Mouse (Mus musculus) spleen, adult 2 months (tissue): Measurements from ENCODE around the gene Fam160a1.

Source experiments
- CTCF ChIP-seq: fragments of 200-500 bp; IDR thresholded peaks from 2 replicates; pipeline ENCODE4 v1.5.1; 2011; ENCODE audit warnings: mild to moderate bottlenecking, inconsistent platforms; ENCODE audit not compliant: insufficient read depth, insufficient read length, insufficient replicate concordance; ENCODE audit errors: extremely low read depth
- POLR2A ChIP-seq: fragments of 200-500 bp; IDR thresholded peaks from 2 replicates; pipeline ENCODE4 v1.6.1; 2011; ENCODE audit warnings: low read depth, low read length, inconsistent platforms

GRCm38 (mm10) chr3:85813101-85814014 lies 3.7 kb downstream of the Fam160a1 start:
- no peak for TF ChIP-seq POLR2A
- no peak for TF ChIP-seq CTCF
